8 mouse cellular contexts compared by ENCODE assay signal in the genomic region with DNA sequence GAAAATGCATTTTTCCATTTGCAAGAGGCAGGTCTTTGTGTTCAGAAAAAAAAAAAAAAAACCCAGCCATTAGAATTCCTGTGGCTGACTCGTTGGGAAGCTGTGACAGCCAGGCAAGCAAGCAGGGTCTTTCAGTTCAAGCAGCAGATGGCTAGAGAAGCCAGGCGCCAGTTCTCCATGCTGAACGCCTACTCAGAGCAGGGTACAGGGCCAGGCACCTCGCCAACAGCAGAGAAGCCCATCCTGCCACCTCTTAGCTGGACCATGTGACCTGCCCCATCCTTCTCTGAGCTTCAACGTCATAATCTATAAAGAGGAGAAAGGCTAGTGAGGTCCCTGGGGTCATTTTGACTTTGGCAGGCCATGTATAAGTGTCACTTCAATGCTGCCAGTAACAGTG.
DNase-seq lines count a peak whose midpoint lies in the region; ATAC-seq and TF ChIP-seq lines count a peak whose summit lies in the region.

No protein-coding gene starts in this region.

- no peak for TF ChIP-seq CTCF in embryonic fibroblast, embryonic 13.5 days (IDR thresholded peaks at IDR 0.05; ENCODE audit: borderline replicate concordance, insufficient read depth, low read length)
- no peak for TF ChIP-seq CTCF in thymus, adult 2 months (IDR thresholded peaks at IDR 0.05; ENCODE audit: borderline replicate concordance, control insufficient read depth, extremely low read depth, insufficient read depth, low read length, poor library complexity)

- TF ChIP-seq POLR2A in embryonic fibroblast, embryonic 13.5 days (IDR thresholded peaks at IDR 0.05; ENCODE audit: low read depth, low read length), result no peak
- no peak for TF ChIP-seq POLR2A in thymus, adult 2 months (IDR thresholded peaks at IDR 0.05; ENCODE audit: control insufficient read depth, extremely low read depth, insufficient read depth, low read length, poor library complexity)

- peak overlapping the region; percentile 84 for H3K27ac ChIP-seq in forebrain, embryonic 13.5 days
- no peak overlapping the region for H3K27ac ChIP-seq in forebrain, embryonic 11.5 days (ENCODE audit: low read depth, low read length)
- peak overlapping the region; percentile 9; the same call in 1 of the 2 replicates for H3K27ac ChIP-seq in embryonic fibroblast, embryonic 13.5 days (ENCODE audit: insufficient read depth, low read length)
- no peak overlapping the region for H3K27ac ChIP-seq in thymus, adult 2 months (ENCODE audit: control insufficient read depth, insufficient read depth, low read length)

- intact Hi-C loops in left cerebral cortex, postnatal 36 days (cut with DNase I), result no loop called here

- H3K27me3 ChIP-seq in forebrain, embryonic 13.5 days, result no peaks in the 10 kb centered on the region
- no peaks in the 10 kb centered on the region for H3K27me3 ChIP-seq in forebrain, embryonic 11.5 days (ENCODE audit: control insufficient read depth, insufficient read depth, low read length)
- H3K27me3 ChIP-seq in thymus, adult 2 months (ENCODE audit: control insufficient read depth, insufficient read depth, low read length), result no peaks in the 10 kb centered on the region

- ATAC-seq in forebrain, embryonic 13.5 days, result peak; percentile 87
- ATAC-seq in forebrain, embryonic 11.5 days (replicated peaks; ENCODE audit: low FRiP score), result no peak
- ATAC-seq in monocyte, adult 5-6 weeks (replicated peaks; ENCODE audit: insufficient number of reproducible peaks, low FRiP score, low TSS enrichment, poor library complexity, severe bottlenecking), result no peak

- peaks cover 10% of the 10 kb centered on the region for H3K36me3 ChIP-seq in forebrain, embryonic 13.5 days (ENCODE audit: poor library complexity, severe bottlenecking)
- no peaks in the 10 kb centered on the region for H3K36me3 ChIP-seq in forebrain, embryonic 11.5 days (ENCODE audit: control insufficient read depth, insufficient read depth, low read length)
- H3K36me3 ChIP-seq in thymus, adult 2 months (ENCODE audit: control insufficient read depth, insufficient read depth, low read length), result no peaks in the 10 kb centered on the region

- no peak for DNase-seq in forebrain, embryonic 11.5 days (ENCODE audit: low spot score)
- DNase-seq in 3T3-L1 (ENCODE audit: low read depth, low spot score), result peak; percentile 91
- DNase-seq in left cerebral cortex, postnatal 36 days (ENCODE audit: low spot score in 2 of 2), result peak; percentile 39 to 54
- no peak for DNase-seq in adipocyte (ENCODE audit: low spot score)
- no peak for DNase-seq in thymus, adult 2 months

- H3K4me3 ChIP-seq in forebrain, embryonic 13.5 days, result no peak overlapping the region
- no peak overlapping the region for H3K4me3 ChIP-seq in forebrain, embryonic 11.5 days (ENCODE audit: low read depth, low read length)
- H3K4me3 ChIP-seq in embryonic fibroblast, embryonic 13.5 days (ENCODE audit: insufficient read depth, low read length), result no peak overlapping the region
- H3K4me3 ChIP-seq in thymus, adult 2 months (ENCODE audit: control insufficient read depth, insufficient read depth, low read length), result no peak overlapping the region

- H3K4me2 ChIP-seq in forebrain, embryonic 13.5 days, result no peak overlapping the region
- no peak overlapping the region for H3K4me2 ChIP-seq in forebrain, embryonic 11.5 days (ENCODE audit: low read depth, low read length, severe bottlenecking)

- H3K4me1 ChIP-seq in forebrain, embryonic 13.5 days, result peaks cover 40% of the 10 kb centered on the region
- H3K4me1 ChIP-seq in forebrain, embryonic 11.5 days (replicated peaks; ENCODE audit: control insufficient read depth, insufficient read depth, low read length), result peaks cover 1% of the 10 kb centered on the region; the same call in 1 of the 2 replicates
- peaks cover 23% of the 10 kb centered on the region for H3K4me1 ChIP-seq in embryonic fibroblast, embryonic 13.5 days (ENCODE audit: control insufficient read depth, insufficient read depth, low read length)
- H3K4me1 ChIP-seq in thymus, adult 2 months (replicated peaks; ENCODE audit: control insufficient read depth, insufficient read depth, low read length), result no peaks in the 10 kb centered on the region

- H3K9ac ChIP-seq in forebrain, embryonic 13.5 days, result no peak overlapping the region
- H3K9ac ChIP-seq in forebrain, embryonic 11.5 days (ENCODE audit: low read length), result no peak overlapping the region

- no peaks in the 10 kb centered on the region for H3K9me3 ChIP-seq in forebrain, embryonic 13.5 days (replicated peaks)
- H3K9me3 ChIP-seq in forebrain, embryonic 11.5 days (ENCODE audit: control insufficient read depth, low read length), result no peaks in the 10 kb centered on the region

- 32% methylated on average over 5 of the region's 5 CpGs for WGBS in forebrain, embryonic 13.5 days
- 56% methylated on average over 5 of the region's 5 CpGs for WGBS in forebrain, embryonic 11.5 days
- 56% methylated on average over 5 of the region's 5 CpGs for WGBS in thymus, adult 2 months

Comparison
In these comparisons a context has a peak if more than half of its experiments do, and no peak if none do; other contexts are left out.
1. H3K27ac ChIP-seq: peak in forebrain, embryonic 13.5 days (single experiment) and embryonic fibroblast, embryonic 13.5 days (single experiment); none in forebrain, embryonic 11.5 days (single experiment) and thymus, adult 2 months (single experiment).
2. DNase-seq: peak in 3T3-L1 (single experiment) and left cerebral cortex, postnatal 36 days (2 of 2); none in forebrain, embryonic 11.5 days (single experiment), adipocyte (single experiment) and thymus, adult 2 months (single experiment).